Mouse (Mus musculus) embryo, embryonic 11.5 days (tissue): ENCODE measurements around the gene 3110082J24Rik.

Experiments used
- DNase-seq: peaks from one replicate; pipeline ENCODE4 v3.0.0-alpha.2; 2012; ENCODE audit warnings: low read depth, low spot score

Gene 3110082J24Rik

DNA sequence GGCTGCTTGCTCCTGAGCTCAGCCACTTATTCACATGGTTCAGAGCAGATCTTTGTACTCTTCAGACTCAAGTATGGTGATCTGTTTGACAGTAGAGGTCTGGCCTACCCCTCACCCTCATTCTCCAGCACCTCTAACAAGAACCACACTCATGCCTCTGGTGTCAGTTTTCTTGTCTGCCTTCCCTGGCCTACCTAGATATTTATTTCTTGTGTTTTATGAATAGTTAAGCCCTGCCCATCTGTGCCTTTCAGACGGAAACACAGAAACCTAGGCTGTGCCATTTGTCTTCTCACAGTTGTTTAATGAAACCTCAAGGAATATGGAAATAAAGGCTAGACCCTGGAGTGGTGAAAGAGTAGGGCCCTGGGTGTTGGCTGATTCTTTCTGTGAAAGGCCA lies 12.1 kb upstream of the 3110082J24Rik start:
- no peak for DNase-seq

- no peak for DNase-seq
Measured at GRCm38 (mm10) chr5:30115718-30116117, 9.8 kb upstream of the 3110082J24Rik start.

DNA sequence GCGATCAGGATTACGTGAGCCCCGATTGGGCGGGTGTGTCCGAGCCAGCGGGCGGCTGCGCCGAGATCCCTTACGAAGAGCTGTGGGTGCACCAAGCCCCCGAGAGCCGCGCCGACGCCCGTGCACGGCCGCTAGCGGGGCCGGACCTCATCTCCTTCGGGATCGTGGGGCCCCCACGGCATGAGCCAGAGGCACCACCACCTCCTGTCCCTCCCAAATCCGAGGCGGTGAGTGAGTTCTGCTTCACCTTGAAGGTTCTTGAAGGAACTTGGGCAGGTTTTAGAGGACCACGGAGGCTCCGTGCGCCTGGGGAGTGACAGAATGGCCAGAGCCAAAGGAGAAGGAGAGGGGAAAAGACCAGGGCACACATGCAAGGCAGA lies 8.9 kb upstream of the 3110082J24Rik start:
- no peak for DNase-seq

GRCm38 (mm10) chr5:30113881-30114760 lies 8.2 kb upstream of the 3110082J24Rik start:
- DNase-seq = peak; percentile 82

GRCm38 (mm10) chr5:30112533-30113068 lies 6.7 kb upstream of the 3110082J24Rik start:
- no peak for DNase-seq

- DNase-seq = no peak
Measured at GRCm38 (mm10) chr5:30111771-30112170, 5.9 kb upstream of the 3110082J24Rik start.

DNA sequence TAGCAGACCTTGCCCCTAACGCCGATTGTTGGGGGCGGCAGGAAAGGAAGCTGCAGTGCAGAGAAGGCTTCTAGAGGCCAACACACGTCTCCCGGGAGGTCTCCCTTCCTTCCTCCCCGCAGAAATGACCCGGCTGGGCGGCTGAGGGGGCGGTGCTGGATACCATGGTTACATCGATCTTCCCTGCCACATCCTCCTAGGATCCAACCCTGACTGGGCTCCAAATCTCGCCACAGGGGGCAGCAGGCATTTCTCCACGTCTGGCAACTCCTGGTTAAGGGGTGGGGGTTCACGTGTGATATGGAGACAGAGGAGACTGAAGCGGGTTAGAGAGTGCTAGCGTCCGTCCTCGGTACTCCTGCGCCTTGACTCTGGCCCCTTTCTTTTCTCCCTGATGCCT lies 5.2 kb upstream of the 3110082J24Rik start:
- DNase-seq = no peak

GRCm38 (mm10) chr5:30110371-30111060 lies 4.6 kb upstream of the 3110082J24Rik start:
- no peak for DNase-seq

GRCm38 (mm10) chr5:30109899-30110298 lies 4.0 kb upstream of the 3110082J24Rik start:
- DNase-seq = no peak

- no peak for DNase-seq
Measured at GRCm38 (mm10) chr5:30108233-30108632, 2.3 kb upstream of the 3110082J24Rik start.

GRCm38 (mm10) chr5:30107611-30108041 lies 1.7 kb upstream of the 3110082J24Rik start:
- DNase-seq = no peak

- no peak for DNase-seq
Measured at GRCm38 (mm10) chr5:30107186-30107585, 1.3 kb upstream of the 3110082J24Rik start.

GRCm38 (mm10) chr5:30106756-30107155 lies 870 bp upstream of the 3110082J24Rik start:
- no peak for DNase-seq

- DNase-seq = no peak
Measured at GRCm38 (mm10) chr5:30104841-30105667, 832 bp downstream of the 3110082J24Rik start, which contains the start of gene Garem2. Garem2 (plus strand) TSS chr5:30105161.

DNA sequence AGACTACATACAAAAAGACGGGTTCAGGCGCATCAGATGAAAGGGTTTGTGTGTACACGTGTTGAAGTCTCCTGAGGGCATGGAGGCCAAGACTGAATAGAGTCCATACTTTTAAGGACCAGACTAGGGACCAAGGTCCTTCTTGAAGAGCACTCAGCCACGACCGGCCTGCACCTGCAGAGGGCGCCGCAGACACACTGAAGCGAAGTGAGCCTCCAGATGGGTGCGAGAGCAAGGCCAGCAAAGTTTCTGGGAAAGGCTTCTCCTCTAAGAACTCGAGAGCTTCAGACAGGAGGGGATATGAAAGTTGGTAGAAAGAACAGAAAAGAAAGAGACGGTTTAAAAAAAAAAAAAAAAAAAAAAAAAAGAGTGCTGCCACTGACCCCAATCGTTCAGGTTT lies 1.5 kb downstream of the 3110082J24Rik start:
- no peak for DNase-seq

DNA sequence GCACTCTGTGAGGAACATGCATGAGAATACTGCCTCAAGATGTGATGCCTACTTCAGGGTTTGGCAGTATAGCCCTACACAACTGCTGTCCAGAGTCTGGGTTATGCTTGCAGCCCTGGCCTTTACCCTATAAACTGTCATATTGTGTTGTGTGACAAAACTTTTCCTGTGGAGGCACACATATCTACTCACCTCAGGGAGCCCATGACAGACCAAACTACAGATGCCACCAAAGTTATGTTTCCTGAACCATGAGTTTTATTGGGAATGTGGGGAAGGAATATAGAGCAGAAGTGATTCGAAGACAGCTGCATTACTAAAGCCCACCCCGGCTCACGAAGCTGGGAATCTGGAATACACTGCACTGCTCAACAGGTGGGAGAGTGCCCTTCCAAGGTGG lies 2.5 kb downstream of the 3110082J24Rik start:
- DNase-seq = no peak

DNA sequence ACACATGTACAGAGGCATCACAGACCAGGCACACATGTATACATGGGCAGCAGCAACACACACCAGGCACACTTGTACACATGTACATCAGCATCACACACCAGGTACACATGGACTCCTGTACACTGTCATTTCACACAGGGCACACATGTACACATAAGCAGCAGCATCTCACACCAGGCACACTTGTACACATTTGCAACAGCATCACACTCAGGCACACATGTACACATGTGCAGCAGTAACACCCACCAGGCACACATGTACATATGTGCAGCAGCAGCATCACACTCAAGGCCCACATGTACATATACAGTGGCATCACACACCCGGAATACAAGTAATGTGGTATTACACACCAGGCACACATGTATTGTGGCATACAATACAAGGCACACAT lies 7.6 kb downstream of the 3110082J24Rik start:
- DNase-seq = no peak

- no peak for DNase-seq
Measured at GRCm38 (mm10) chr5:30095731-30096130, 10.2 kb downstream of the 3110082J24Rik start.

GRCm38 (mm10) chr5:30094399-30094798 lies 11.5 kb downstream of the 3110082J24Rik start:
- no peak for DNase-seq

GRCm38 (mm10) chr5:30092701-30093100 lies 13.2 kb downstream of the 3110082J24Rik start:
- no peak for DNase-seq
